Comparison of ENCODE assay signal across 11 mouse cellular contexts in genomic region chr7:19923797-19924196, GRCm38 (mm10). TPM values are rescaled to one million over a fixed set of nuclear protein-coding genes. Genes with fewer than 3 reads are reported as not detected.
A peak's percentile ranks its signal among the peaks of the same experiment; 100 is the strongest.
DNase-seq lines count a peak whose midpoint lies in the region; ATAC-seq and TF ChIP-seq lines count a peak whose summit lies in the region.
"Had no signal": no experiment of that assay in that cellular context is flagged by ENCODE, and none has a peak within 500 bp of the region (broad histone marks: within the 10 kb centered on the region; RNA-seq: fewer than 3 reads in every experiment).

No protein-coding gene starts in this region.

- in situ Hi-C loops in CH12.LX (cut with MboI; ENCODE audit: low pct_ligation_motif_present, low pct_unique_long_range_greater_than_20kb, low sequenced_read_pairs) = no loop called here

- TF ChIP-seq CTCF in CH12.LX (conservative IDR thresholded peaks at IDR 0.05 in 1 of 2, IDR thresholded peaks at IDR 0.05 in 1 of 2; ENCODE audit: low read depth in 2 of 2, low read length in 2 of 2) = no peak
- TF ChIP-seq CTCF in brain, embryonic 14.5 days (IDR thresholded peaks at IDR 0.05; ENCODE audit: borderline replicate concordance, extremely low read depth, insufficient read depth, insufficient read length) = no peak

- peaks cover 11% of the 10 kb centered on the region; the same call in 1 of the 2 replicates for H3K79me2 ChIP-seq in CH12.LX (replicated peaks; ENCODE audit: control insufficient read depth, extremely low read depth, insufficient read depth, poor library complexity, severe bottlenecking)

- H3K27ac ChIP-seq in kidney, embryonic 15.5 days = no peak overlapping the region
- no peak overlapping the region for H3K27ac ChIP-seq in CH12.LX (ENCODE audit: insufficient read depth, low read depth)
- H3K27ac ChIP-seq: embryonic facial prominence, embryonic 12.5 days; liver, embryonic 14.5 days had no signal

- peaks cover 9% of the 10 kb centered on the region for H3K4me1 ChIP-seq in kidney, embryonic 15.5 days
- peaks cover 9 to 26% of the 10 kb centered on the region in 2 experiments for H3K4me1 ChIP-seq in CH12.LX (ENCODE audit: control insufficient read depth in 1 of 2, insufficient read depth in 2 of 2)

- no peak for TF ChIP-seq POLR2A in CH12.LX (IDR thresholded peaks at IDR 0.05; ENCODE audit: low read depth, low read length)
- TF ChIP-seq POLR2A in brain, embryonic 14.5 days (IDR thresholded peaks at IDR 0.05; ENCODE audit: borderline replicate concordance, extremely low read depth, insufficient read depth, insufficient read length, poor library complexity, severe bottlenecking) = no peak

- ATAC-seq in kidney, embryonic 15.5 days (replicated peaks; ENCODE audit: low FRiP score) = no peak
- ATAC-seq in megakaryocyte, adult 5-6 weeks (ENCODE audit: poor library complexity, severe bottlenecking) = no peak

- TF ChIP-seq RAD21 in CH12.LX (IDR thresholded peaks at IDR 0.05; ENCODE audit: low read depth, low read length) = no peak

- dilution Hi-C loops in CH12.LX (cut with MboI; ENCODE audit: extremely low pct_ligation_motif_present, extremely low pct_unique_long_range_greater_than_20kb, low sequenced_read_pairs) = no loop called here

- 8% methylated on average over 10 of the region's 15 CpGs for WGBS in kidney, embryonic 15.5 days

- H3K4me2 ChIP-seq in kidney, embryonic 15.5 days = 0 out of 2 replicates have a peak overlapping the region, but pooled peaks have one; percentile 9
- peak overlapping the region; percentile 25; the same call in 1 of the 2 replicates for H3K4me2 ChIP-seq in CH12.LX (ENCODE audit: insufficient read depth, low read depth, poor library complexity, severe bottlenecking)
- H3K4me2 ChIP-seq: embryonic facial prominence, embryonic 12.5 days had no signal

- TF ChIP-seq EP300 in CH12.LX (IDR thresholded peaks at IDR 0.05; ENCODE audit: low read length) = no peak

- no peak overlapping the region for H3K9ac ChIP-seq in kidney, embryonic 15.5 days
- no peak overlapping the region for H3K9ac ChIP-seq in CH12.LX (ENCODE audit: insufficient read depth, low read depth)
- H3K9ac ChIP-seq: embryonic facial prominence, embryonic 12.5 days; liver, embryonic 14.5 days had no signal

- no peak overlapping the region for H3K4me3 ChIP-seq in kidney, embryonic 15.5 days (replicated peaks)
- no peak overlapping the region for H3K4me3 ChIP-seq in CH12.LX (replicated peaks in 1 of 3; ENCODE audit: low read depth in 2 of 3, low read length in 2 of 3, poor library complexity in 1 of 3)
- H3K4me3 ChIP-seq: embryonic facial prominence, embryonic 12.5 days had no signal

- DNase-seq in kidney, postnatal 14 days = no peak
- no peak for DNase-seq in CH12.LX (ENCODE audit: extremely low read depth)
- peak; percentile 30 for DNase-seq in brain, embryonic 14.5 days (ENCODE audit: low read depth)
- DNase-seq in thymus, adult 18-20 months = peak; percentile 43 to 61
- no peak for DNase-seq in cerebellum, adult 11-12 months
- DNase-seq: right cerebral cortex, adult 18-20 months had no signal

- H3K9me3 ChIP-seq in kidney, embryonic 15.5 days (replicated peaks) = no peaks in the 10 kb centered on the region
- no peaks in the 10 kb centered on the region for H3K9me3 ChIP-seq in CH12.LX (replicated peaks; ENCODE audit: low read length)
- H3K9me3 ChIP-seq: embryonic facial prominence, embryonic 12.5 days had no signal

- no peaks in the 10 kb centered on the region for H3K36me3 ChIP-seq in kidney, embryonic 15.5 days
- H3K36me3 ChIP-seq in CH12.LX (replicated peaks in 1 of 2; ENCODE audit: control insufficient read depth in 1 of 2, insufficient read depth in 1 of 2, low read length in 1 of 2) = peaks cover 0 to 2% of the 10 kb centered on the region in 2 experiments
- H3K36me3 ChIP-seq: embryonic facial prominence, embryonic 12.5 days had no signal

- H3K27me3 ChIP-seq in kidney, embryonic 15.5 days = peaks cover 4% of the 10 kb centered on the region; the same call in 1 of the 2 replicates
- no peaks in the 10 kb centered on the region for H3K27me3 ChIP-seq in CH12.LX (replicated peaks)
- H3K27me3 ChIP-seq: embryonic facial prominence, embryonic 12.5 days had no signal

TF ChIP-seq in CH12.LX, 34 proteins besides CTCF, POLR2A, EP300 and RAD21:
- TF ChIP-seq IRF4 (IDR thresholded peaks at IDR 0.05; ENCODE audit: low read depth, low read length) (no peak), CHD2 (IDR thresholded peaks at IDR 0.05; ENCODE audit: low read length) (0 out of 2 replicates have a peak, but pooled peaks have one; percentile 42)

RNA-seq across cellular contexts. Expression of gene Pvr, which starts 2.8 kb away (rescaled TPM):
- polyA plus RNA-seq in kidney, embryonic 15.5 days (2015; fragmentation: Nextera tagmentation; extraction: Ambion mirVana) = 13.7 and 13.9 TPM in 2 replicates
- total RNA-seq in CH12.LX (2012; rRNA removed) (15.0 and 15.4 TPM in 2 replicates), CH12.LX (2014; rRNA removed) (12.7 and 13.1 TPM in 2 replicates)
- polyA plus RNA-seq in CH12.LX (2012; ENCODE audit: insufficient read length, low read depth) = 8.8 and 13.2 TPM in 2 replicates
- polyA plus RNA-seq in brain, embryonic 14.5 days (2012; rRNA removed) = 8.1 and 11.9 TPM in 2 replicates
- total RNA-seq in megakaryocyte, adult 5-6 weeks (2015) = 7.8 TPM in 2 replicates
- 7.6 TPM in 2 replicates for total RNA-seq in megakaryocyte, adult 5-6 weeks (2017)

RNA-seq across cellular contexts. Expression of gene Igsf23, which starts 26.8 kb away (rescaled TPM):
- polyA plus RNA-seq in kidney, embryonic 15.5 days (2015; fragmentation: Nextera tagmentation; extraction: Ambion mirVana) = 0.18 and 0.45 TPM in 2 replicates
- total RNA-seq in CH12.LX (2012; rRNA removed) (0.08 TPM in 1 of 2 replicates, not detected in the other), CH12.LX (2014; rRNA removed) (not detected in 2 replicates)
- polyA plus RNA-seq in CH12.LX (2012; ENCODE audit: insufficient read length, low read depth) = not detected in 2 replicates
- not detected in 2 replicates for polyA plus RNA-seq in brain, embryonic 14.5 days (2012; rRNA removed)
- total RNA-seq in megakaryocyte, adult 5-6 weeks (2015) = 0.31 TPM in 1 of 2 replicates, not detected in the other
- total RNA-seq in megakaryocyte, adult 5-6 weeks (2017) = 0.11 TPM in 1 of 2 replicates, not detected in the other
- polyA plus RNA-seq: embryonic facial prominence, embryonic 12.5 days had no signal

RNA-seq across cellular contexts. Expression of gene Ceacam19, which starts 36.0 kb away (rescaled TPM):
- 0.09 TPM in 1 of 2 replicates, not detected in the other for polyA plus RNA-seq in kidney, embryonic 15.5 days (2015; fragmentation: Nextera tagmentation; extraction: Ambion mirVana)
- total RNA-seq in CH12.LX (2012; rRNA removed) = 0.04 and 0.08 TPM in 2 replicates
- total RNA-seq in CH12.LX (2014; rRNA removed) = not detected in 2 replicates
- not detected in 2 replicates for polyA plus RNA-seq in CH12.LX (2012; ENCODE audit: insufficient read length, low read depth)
- 0.03 and 0.15 TPM in 2 replicates for polyA plus RNA-seq in brain, embryonic 14.5 days (2012; rRNA removed)
- total RNA-seq in megakaryocyte, adult 5-6 weeks (2015) = 1.2 and 1.3 TPM in 2 replicates
- 1.6 and 2.4 TPM in 2 replicates for total RNA-seq in megakaryocyte, adult 5-6 weeks (2017)
- polyA plus RNA-seq: embryonic facial prominence, embryonic 12.5 days; intestine, embryonic 14.5 days had no signal

RNA-seq across cellular contexts. Expression of gene Ceacam20, which starts 41.4 kb away (rescaled TPM):
- polyA plus RNA-seq in kidney, embryonic 15.5 days (2015; fragmentation: Nextera tagmentation; extraction: Ambion mirVana) = not detected in 2 replicates
- total RNA-seq in CH12.LX (2012; rRNA removed) (1.8 and 1.9 TPM in 2 replicates), CH12.LX (2014; rRNA removed) (4.3 and 6.6 TPM in 2 replicates)
- polyA plus RNA-seq in CH12.LX (2012; ENCODE audit: insufficient read length, low read depth) = 4.2 and 5.8 TPM in 2 replicates
- not detected in 2 replicates for polyA plus RNA-seq in brain, embryonic 14.5 days (2012; rRNA removed)
- total RNA-seq in megakaryocyte, adult 5-6 weeks (2015) = not detected in 2 replicates
- not detected in 2 replicates for total RNA-seq in megakaryocyte, adult 5-6 weeks (2017)
- polyA plus RNA-seq: embryonic facial prominence, embryonic 12.5 days; liver, embryonic 14.5 days had no signal

Comparison
In these comparisons a context has a peak if more than half of its experiments do, and no peak if none do; other contexts are left out.
1. DNase-seq: peak in brain, embryonic 14.5 days (single experiment) and thymus, adult 18-20 months (2 of 2); none in kidney, postnatal 14 days (single experiment), CH12.LX (single experiment) and cerebellum, adult 11-12 months (single experiment).